Mouse (Mus musculus): Measurements from ENCODE around the gene 1300017J02Rik.

DNA sequence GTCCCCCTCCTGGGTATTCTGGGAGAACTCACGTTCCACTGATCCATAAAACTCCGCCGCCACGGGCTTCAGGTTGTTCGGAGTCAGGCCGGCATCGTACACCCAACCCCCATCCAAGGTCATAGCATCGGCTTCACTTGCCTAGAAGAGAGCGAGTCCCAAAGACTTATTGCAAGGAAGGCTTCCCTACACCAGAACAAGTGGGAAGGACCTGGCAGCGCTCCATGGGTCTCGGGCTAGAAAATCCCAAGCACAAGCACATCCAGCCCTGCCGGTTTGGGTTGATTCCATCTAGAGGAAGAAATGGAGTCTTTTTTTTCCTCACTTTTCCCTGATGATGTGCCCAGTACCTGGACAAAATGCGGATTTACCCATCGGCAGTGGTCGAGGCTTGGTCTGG lies 78.1 kb downstream of the 1300017J02Rik start:
- TF ChIP-seq CTCF (IDR thresholded peaks at IDR 0.05; ENCODE audit: low read depth, low read length) (no peak), POLR2A (IDR thresholded peaks at IDR 0.05; ENCODE audit: borderline replicate concordance, low read depth, low read length) (no peak)
